Mouse (Mus musculus) forebrain, embryonic 13.5 days (tissue): ENCODE measurements around the gene Exoc6. TPM values are rescaled to one million over a fixed set of nuclear protein-coding genes. Genes with fewer than 3 reads are reported as not detected.
A peak's percentile ranks its signal among the peaks of the same experiment; 100 is the strongest.
"Not testable (repeated sequence)": the region's sequence is repeated elsewhere in the genome, so short reads cannot be mapped to it uniquely, and the experiment has no call there.

Source experiments
- ATAC-seq: fragments of 200-750 bp; cut with Nextera tagmentation; 2 replicates; pipeline ENCODE4 v1.8.0; 2017
- H3K27ac ChIP-seq: fragments of 300-500 bp; sonication (generic); 2 replicates; pipeline ENCODE4 v1.5.1; 2015; ENCODE audit warnings: inconsistent platforms, mild to moderate bottlenecking, moderate library complexity
- H3K27me3 ChIP-seq: fragments of 300-500 bp; sonication (generic); 2 replicates; pipeline ENCODE4 v1.6.1; 2015; ENCODE audit warnings: mild to moderate bottlenecking, inconsistent platforms
- H3K36me3 ChIP-seq: fragments of 300-500 bp; sonication (generic); 2 replicates; pipeline ENCODE4 v1.6.1; 2015; ENCODE audit warnings: mild to moderate bottlenecking, inconsistent platforms; ENCODE audit not compliant: poor library complexity, severe bottlenecking
- H3K4me1 ChIP-seq: fragments of 300-500 bp; sonication (generic); 2 replicates; pipeline ENCODE4 v1.6.1; 2015; ENCODE audit warnings: inconsistent platforms
- H3K4me2 ChIP-seq: fragments of 300-500 bp; sonication (generic); 2 replicates; pipeline ENCODE4 v1.6.1; 2015; ENCODE audit warnings: inconsistent platforms, mild to moderate bottlenecking, moderate library complexity
- H3K4me3 ChIP-seq: fragments of 300-500 bp; sonication (generic); 2 replicates; pipeline ENCODE4 v1.5.1; 2015; ENCODE audit warnings: mild to moderate bottlenecking, inconsistent platforms
- H3K9ac ChIP-seq: fragments of 300-500 bp; sonication (generic); 2 replicates; pipeline ENCODE4 v1.6.1; 2015; ENCODE audit warnings: mild to moderate bottlenecking, inconsistent platforms
- H3K9me3 ChIP-seq: fragments of 300-500 bp; sonication (generic); replicated peaks from 2 replicates; pipeline ENCODE4 v1.6.1; 2016; ENCODE audit warnings: inconsistent platforms
- WGBS: fragments of 180-500 bp; shearing (Covaris S2); methylation state at CpG from one replicate; pipeline ENCODE4 v1.1.7; 2015; 5-methylcytosine and 5-hydroxymethylcytosine counted together
- polyA plus RNA-seq: library from polyadenylated mRNA; unstranded; fragments of >200 nt; fragmentation: Nextera tagmentation; extraction: Ambion mirVana; gene quantifications from 2 replicates; pipeline ENCODE4 v1.2.1, GENCODE M21; 2015

The Exoc6 gene
- polyA plus RNA-seq, 1 experiment from 2014 or later: 10.5 TPM

DNA sequence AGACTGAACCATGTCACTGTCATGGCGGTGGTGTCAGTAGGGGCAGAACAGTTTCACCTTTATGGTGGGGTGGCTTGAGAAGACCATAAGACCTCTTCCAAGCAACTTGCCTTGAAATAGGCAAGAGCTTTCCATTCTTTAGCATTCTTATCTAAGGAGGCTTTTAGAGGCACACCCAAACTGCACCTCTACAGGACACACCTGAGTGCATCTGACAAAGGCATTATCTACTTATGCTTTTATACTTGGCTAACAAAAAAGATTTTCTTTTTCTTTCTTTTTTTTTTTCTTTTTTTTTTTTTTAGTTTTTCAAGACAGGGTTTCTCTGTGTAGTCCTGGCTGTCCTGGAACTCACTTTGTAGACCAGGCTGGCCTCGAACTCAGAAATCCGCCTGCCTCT, 22.5 kb upstream of the Exoc6 start:
- not testable (repeated sequence) for H3K36me3 ChIP-seq, H3K9me3 ChIP-seq, H3K4me1 ChIP-seq, H3K9ac ChIP-seq, H3K4me2 ChIP-seq, H3K27ac ChIP-seq, ATAC-seq, H3K4me3 ChIP-seq, H3K27me3 ChIP-seq
- 93% methylated on average over 3 of the region's 3 CpGs for WGBS

DNA sequence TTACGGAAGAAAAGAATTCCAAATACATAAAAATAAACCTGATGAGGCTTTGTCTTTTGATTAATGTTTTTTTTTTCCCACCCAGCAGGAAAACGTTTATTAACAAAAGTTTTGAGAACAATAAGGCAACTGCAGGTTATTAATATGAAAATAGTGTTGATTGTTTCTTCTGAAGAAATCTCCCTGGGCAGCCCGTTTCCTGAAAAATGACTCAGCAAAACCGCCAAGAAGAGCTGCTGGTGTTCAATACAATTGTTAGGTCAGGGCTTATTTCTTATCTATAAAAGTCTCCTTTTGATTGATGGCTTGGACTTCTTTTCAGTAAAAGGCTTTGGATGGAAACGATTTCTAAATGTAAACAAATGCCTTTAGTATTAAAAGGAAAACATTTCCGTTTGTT, 21.6 kb upstream of the Exoc6 start:
- Histone ChIP-seq H3K4me1 (no peaks in the 10 kb centered on the region), H3K27ac (no peak overlapping the region), H3K4me2 (no peak overlapping the region), H3K9ac (no peak overlapping the region), H3K4me3 (no peak overlapping the region), H3K27me3 (no peaks in the 10 kb centered on the region; the same call in 1 of the 2 replicates), H3K9me3 (no peaks in the 10 kb centered on the region), H3K36me3 (no peaks in the 10 kb centered on the region)
- WGBS: 63% methylated on average over 6 of the region's 6 CpGs
- no peak for ATAC-seq

DNA sequence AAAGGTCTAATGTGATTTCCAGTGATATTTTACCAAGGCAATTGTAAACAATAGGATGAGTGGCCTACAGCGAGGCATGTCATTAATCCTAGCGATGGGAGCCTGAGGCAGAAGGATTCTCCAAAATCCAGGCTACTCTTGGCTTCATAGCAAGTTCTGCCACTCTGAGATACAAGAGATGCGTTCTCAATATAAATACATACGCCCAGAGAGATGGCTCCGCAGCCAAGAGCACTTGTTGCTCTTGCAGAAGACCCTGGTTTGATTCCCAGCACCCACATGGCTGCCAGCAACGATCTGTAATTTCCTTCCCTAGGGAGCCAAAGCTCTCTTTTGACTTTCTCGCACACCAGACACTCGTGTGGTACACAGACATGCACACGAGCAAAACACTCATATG, 20.9 kb upstream of the Exoc6 start:
- Histone ChIP-seq H3K9me3 (no peaks in the 10 kb centered on the region), H3K4me3 (no peak overlapping the region), H3K4me2 (no peak overlapping the region), H3K36me3 (no peaks in the 10 kb centered on the region), H3K27me3 (no peaks in the 10 kb centered on the region; the same call in 1 of the 2 replicates), H3K9ac (no peak overlapping the region), H3K4me1 (no peaks in the 10 kb centered on the region), H3K27ac (no peak overlapping the region)
- ATAC-seq: no peak
- 89% methylated on average over 9 of the region's 9 CpGs for WGBS

DNA sequence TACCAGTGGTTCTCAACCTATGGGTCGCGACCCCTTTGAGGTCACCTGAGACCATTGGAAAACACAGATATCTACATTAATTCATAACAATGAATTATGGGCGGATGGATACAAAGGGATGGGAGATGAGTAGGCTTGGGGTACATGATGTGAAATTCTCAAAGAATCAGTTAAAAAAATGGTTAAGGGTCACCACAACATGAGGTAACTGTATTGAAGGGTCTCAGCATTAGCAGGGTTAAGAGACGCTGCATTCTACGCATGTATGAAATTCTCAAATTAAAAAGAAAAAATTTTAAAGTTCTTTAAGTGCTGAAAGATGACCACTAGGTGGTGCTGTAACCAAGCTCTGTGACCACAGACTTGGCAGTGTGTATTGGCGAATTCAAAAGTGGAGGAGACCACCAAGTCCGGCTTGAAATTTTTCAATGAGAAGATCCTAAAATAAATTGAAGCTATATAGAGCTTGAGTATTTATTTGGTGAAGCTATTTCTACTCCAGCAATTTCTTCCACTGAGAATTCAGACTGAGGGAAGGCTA, 20.2 kb upstream of the Exoc6 start:
- Histone ChIP-seq H3K36me3 (no peaks in the 10 kb centered on the region), H3K27ac (no peak overlapping the region), H3K27me3 (no peaks in the 10 kb centered on the region; the same call in 1 of the 2 replicates), H3K4me1 (no peaks in the 10 kb centered on the region), H3K4me2 (no peak overlapping the region), H3K9me3 (no peaks in the 10 kb centered on the region), H3K4me3 (no peak overlapping the region), H3K9ac (no peak overlapping the region)
- peak; percentile 43; the same call in 1 of the 2 replicates for ATAC-seq
- WGBS: 41% methylated on average over 7 of the region's 7 CpGs

DNA sequence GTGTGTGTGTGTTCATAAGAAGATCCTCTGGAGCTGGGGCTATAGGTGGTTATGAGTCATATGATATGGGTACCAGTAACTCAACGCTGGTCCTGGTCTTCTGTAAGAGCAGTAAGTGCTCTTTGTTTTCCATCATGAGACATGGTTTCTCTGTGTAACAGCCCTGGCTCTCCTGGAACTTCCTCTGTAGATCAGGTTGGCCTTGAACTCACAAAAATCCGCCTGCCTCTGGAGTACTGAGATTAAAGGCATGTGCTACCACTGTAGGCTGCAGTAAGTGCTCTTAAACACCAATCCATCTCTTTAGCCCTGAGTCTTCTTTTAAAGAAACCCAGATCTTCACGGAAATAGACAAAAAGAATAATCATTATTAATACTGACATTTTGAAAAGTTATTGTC, 19.6 kb upstream of the Exoc6 start:
- Histone ChIP-seq H3K9ac (no peak overlapping the region), H3K27ac (no peak overlapping the region), H3K4me3 (no peak overlapping the region), H3K4me1 (no peaks in the 10 kb centered on the region), H3K9me3 (no peaks in the 10 kb centered on the region), H3K36me3 (no peaks in the 10 kb centered on the region), H3K4me2 (no peak overlapping the region), H3K27me3 (no peaks in the 10 kb centered on the region; the same call in 1 of the 2 replicates)
- WGBS: 84% methylated on average over 3 of the region's 3 CpGs
- no peak for ATAC-seq

DNA sequence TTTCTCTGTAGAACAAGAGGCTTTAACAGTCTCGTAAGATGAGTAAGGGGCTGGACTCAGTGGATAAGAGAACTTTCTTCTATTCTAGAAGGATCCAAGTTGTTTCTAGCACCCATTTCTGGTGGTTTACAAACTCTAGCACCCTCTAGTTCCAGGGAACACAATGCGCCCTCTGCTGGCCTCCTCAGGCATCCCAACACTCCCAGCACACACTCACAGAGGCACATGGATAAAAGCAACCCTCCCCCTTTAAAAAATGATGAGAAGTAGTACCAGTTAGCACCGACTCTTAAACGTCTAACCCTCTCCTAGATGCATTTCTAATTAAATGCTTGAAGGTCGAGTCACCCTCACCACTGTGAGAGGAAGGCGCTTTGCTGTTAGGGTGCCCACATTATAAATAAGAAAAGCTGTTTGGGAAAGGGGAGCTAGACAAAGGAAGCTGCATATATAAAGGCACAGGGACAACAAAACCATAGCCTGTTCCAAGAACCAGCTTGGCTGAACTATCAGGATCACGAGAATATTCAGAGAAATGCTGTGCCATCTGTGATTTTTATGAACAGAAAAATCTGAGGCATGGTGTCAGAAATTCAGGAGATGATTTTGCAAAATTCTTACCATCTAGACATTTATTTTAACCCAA, 18.9 kb upstream of the Exoc6 start:
- peak; percentile 55; the same call in 1 of the 2 replicates for ATAC-seq
- Histone ChIP-seq H3K27ac (no peak overlapping the region), H3K27me3 (no peaks in the 10 kb centered on the region; the same call in 1 of the 2 replicates), H3K4me2 (no peak overlapping the region), H3K4me1 (no peaks in the 10 kb centered on the region), H3K9me3 (no peaks in the 10 kb centered on the region), H3K4me3 (no peak overlapping the region), H3K9ac (no peak overlapping the region), H3K36me3 (no peaks in the 10 kb centered on the region)
- 53% methylated on average over 7 of the region's 7 CpGs for WGBS

DNA sequence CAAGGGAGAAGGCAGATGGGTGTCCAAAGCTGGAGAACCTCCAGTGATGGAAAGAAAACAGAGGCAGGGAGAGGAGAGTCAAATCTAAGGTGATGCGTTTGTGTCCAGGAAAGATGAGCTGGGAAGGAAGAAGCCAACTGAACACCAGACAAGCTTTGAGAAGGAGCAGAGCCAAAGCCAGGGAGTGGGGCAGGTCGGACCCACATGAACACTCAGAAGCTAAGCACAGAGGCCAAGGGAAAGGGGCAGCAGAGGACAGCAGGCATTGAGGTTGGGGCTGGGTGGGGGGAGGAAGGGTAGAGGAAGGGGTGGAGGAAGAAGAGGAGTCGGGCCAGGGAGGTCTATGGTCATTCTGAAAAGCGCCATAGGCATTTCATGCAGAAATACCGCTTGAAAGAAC, 17.0 kb upstream of the Exoc6 start:
- no peak for ATAC-seq
- Histone ChIP-seq H3K27me3 (no peaks in the 10 kb centered on the region; the same call in 1 of the 2 replicates), H3K4me2 (no peak overlapping the region), H3K9me3 (no peaks in the 10 kb centered on the region), H3K27ac (no peak overlapping the region), H3K9ac (no peak overlapping the region), H3K4me1 (no peaks in the 10 kb centered on the region), H3K36me3 (no peaks in the 10 kb centered on the region), H3K4me3 (no peak overlapping the region)
- whole genome bisulfite sequencing: 84% methylated on average over 5 of the region's 5 CpGs

DNA sequence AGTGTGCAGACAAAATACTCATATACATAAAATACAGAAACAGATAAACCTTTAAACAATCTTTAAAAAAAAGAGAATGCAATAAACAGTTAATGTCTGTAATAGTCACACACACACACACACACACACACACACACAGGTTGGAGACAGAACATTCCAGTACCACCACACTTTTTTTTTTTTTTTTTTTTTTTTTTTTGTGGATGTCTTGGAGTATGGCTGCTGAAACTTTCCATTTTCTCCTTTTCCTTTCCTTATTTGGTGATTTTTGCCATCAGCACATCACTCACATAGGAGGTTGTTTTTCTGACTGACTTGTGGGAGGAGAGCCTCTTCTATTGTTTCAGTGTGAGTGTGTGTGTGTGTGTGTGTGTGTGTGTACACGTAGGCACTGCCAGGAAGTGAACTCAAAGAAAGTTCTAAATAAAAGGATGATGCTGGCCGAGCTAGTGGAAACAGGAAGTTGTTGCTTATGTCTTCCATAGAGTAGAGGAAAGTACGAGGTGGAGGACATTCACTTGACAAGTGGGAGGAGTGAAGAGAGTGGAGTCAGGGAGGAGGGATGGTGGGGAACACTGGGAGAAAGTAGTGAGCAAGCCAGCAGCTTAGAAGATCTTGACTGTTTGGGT, 15.4 kb upstream of the Exoc6 start:
- Histone ChIP-seq H3K9ac (no peak overlapping the region), H3K9me3 (no peaks in the 10 kb centered on the region), H3K4me1 (no peaks in the 10 kb centered on the region), H3K27ac (no peak overlapping the region), H3K27me3 (no peaks in the 10 kb centered on the region; the same call in 1 of the 2 replicates), H3K4me2 (no peak overlapping the region), H3K36me3 (no peaks in the 10 kb centered on the region), H3K4me3 (no peak overlapping the region)
- WGBS: 65% methylated on average over 3 of the region's 3 CpGs
- no peak for ATAC-seq

DNA sequence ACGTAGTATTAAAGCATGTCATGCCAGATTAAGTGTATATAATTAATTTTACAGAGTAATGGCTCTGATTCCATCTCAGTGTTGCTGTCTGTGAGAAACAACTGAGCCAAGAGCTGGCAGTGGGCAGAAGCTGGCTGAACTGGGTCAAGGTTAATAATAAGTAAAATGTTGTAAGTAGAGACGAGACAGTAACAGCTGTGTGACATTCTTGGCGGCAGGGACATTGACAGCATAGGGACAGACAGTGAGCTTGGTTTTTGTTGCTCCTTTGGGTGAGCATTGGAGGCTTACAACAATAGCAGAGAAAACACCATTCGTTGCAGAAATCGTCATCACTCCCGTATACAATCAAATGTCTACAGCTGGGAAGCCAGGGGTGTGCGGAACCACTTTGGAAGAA, 13.8 kb upstream of the Exoc6 start:
- no peaks in the 10 kb centered on the region; the same call in 1 of the 2 replicates for H3K27me3 ChIP-seq
- H3K36me3 ChIP-seq: no peaks in the 10 kb centered on the region
- no peaks in the 10 kb centered on the region for H3K9me3 ChIP-seq
- no peak overlapping the region for H3K27ac ChIP-seq
- no peak for ATAC-seq
- H3K9ac ChIP-seq: no peak overlapping the region
- H3K4me3 ChIP-seq: no peak overlapping the region
- WGBS: 76% methylated on average over 7 of the region's 7 CpGs
- H3K4me2 ChIP-seq: no peak overlapping the region
- no peaks in the 10 kb centered on the region for H3K4me1 ChIP-seq

DNA sequence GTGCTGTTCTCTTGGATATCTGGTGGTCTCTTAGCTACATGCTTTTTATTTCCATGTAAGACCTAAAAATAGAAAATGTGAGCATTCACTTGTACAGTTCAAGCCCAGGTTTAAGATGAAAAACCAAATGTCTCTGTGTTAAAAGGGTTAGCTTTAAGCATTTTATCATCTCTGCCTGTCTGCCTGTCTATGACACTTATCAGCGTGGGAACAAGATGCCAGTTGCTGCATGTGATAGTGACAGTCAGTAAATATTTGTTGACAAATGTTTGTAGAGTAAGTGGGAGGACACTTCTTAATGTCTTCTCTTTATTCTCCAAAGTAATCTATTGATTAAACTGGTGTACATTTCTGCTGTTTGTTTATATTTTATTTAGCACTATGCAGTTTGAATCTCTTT, 12.5 kb upstream of the Exoc6 start:
- Histone ChIP-seq H3K9ac (no peak overlapping the region), H3K4me2 (no peak overlapping the region), H3K36me3 (no peaks in the 10 kb centered on the region), H3K4me1 (no peaks in the 10 kb centered on the region), H3K27ac (no peak overlapping the region), H3K27me3 (no peaks in the 10 kb centered on the region), H3K9me3 (no peaks in the 10 kb centered on the region), H3K4me3 (no peak overlapping the region)
- no peak for ATAC-seq
- WGBS: 89% methylated on average over 1 of the region's 1 CpGs

DNA sequence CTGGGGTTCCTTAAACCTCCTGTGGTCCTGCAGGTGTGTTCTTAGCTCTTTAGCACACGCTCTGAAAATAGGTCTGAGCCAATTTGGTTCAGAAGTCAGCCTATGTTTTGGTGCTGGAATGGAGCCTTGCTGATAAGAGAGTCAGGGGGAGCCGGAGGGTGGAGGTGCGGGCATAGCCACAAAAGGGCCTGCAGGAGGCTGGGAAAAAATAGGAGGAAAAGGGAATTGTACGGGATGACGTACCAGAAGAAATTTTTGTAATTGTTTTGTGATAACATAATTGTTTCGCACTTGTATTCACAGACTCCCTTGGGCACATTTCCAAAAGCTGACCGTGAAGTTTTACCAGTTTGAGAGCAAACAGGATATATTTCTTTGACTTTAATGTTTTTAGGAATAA, 10.0 kb upstream of the Exoc6 start:
- Histone ChIP-seq H3K27ac (no peak overlapping the region), H3K4me3 (no peak overlapping the region)

DNA sequence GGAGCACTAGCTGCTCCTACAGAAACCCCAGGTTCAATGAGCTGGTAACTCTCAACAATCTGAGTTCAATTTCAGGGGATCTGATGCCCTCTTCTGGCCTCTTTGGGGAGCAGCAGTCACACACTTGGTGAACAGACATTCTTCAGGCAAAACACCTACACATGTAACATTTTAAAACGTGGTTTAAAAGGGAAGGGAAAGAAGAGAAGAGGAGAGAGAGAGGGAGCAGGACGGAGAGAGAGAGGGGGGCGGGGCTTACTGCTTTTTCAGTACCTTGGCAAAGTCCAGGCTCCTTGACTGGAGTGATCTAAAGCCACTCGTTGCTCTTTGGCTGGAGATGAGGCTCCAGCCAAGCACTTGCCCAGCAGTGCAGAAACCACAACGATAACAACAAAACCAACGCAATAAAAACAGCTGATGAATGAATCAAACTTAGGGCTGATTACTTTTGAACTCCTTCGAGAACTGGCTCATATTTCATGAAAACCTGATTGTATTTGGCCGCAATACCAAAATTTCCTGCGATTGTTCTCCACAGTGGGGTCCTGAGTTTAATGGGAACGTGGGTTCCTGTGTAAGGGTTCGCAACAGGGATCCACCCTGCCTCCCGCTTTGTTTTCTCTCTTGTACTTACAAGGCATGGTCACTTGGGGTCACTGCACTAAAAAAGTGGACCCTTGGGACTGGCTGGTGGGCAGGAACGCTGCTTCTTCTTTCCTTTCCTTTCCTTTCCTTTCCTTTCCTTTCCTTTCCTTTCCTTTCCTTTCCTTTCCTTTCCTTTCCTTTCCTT, 6.5 kb upstream of the Exoc6 start:
- Histone ChIP-seq H3K27me3 (peaks cover 8% of the 10 kb centered on the region; the same call in 1 of the 2 replicates), H3K27ac (no peak overlapping the region), H3K36me3 (no peaks in the 10 kb centered on the region), H3K9me3 (no peaks in the 10 kb centered on the region), H3K4me3 (no peak overlapping the region), H3K4me1 (no peaks in the 10 kb centered on the region), H3K4me2 (no peak overlapping the region), H3K9ac (no peak overlapping the region)
- ATAC-seq: no peak
- 62% methylated on average over 13 of the region's 13 CpGs for WGBS

More for the DNA sequence above, 10.0 kb upstream of the Exoc6 start:
- Histone ChIP-seq H3K36me3 (no peaks in the 10 kb centered on the region), H3K9me3 (no peaks in the 10 kb centered on the region), H3K4me2 (no peak overlapping the region), H3K9ac (no peak overlapping the region), H3K27me3 (no peaks in the 10 kb centered on the region), H3K4me1 (no peaks in the 10 kb centered on the region)
- 73% methylated on average over 7 of the region's 7 CpGs for WGBS
- ATAC-seq: no peak
